Mouse (Mus musculus) MEL (cell line): ENCODE measurements around the gene Fiz1.

Experiments
- CTCF ChIP-seq, 3 experiments: IDR thresholded peaks in 2 of 3; conservative IDR thresholded peaks in 1 of 3; 2 replicates each; pipeline ENCODE4 v1.5.1; 2011 to 2012; ENCODE audit warnings: low read length in 3 of 3, low read depth in 2 of 3, mild to moderate bottlenecking in 2 of 3, improper control_type of control experiment in 1 of 3, inconsistent platforms in 1 of 3, mixed read lengths in 1 of 3, moderate library complexity in 1 of 3; ENCODE audit not compliant: control insufficient read depth in 1 of 3, insufficient read depth in 1 of 3, poor library complexity in 1 of 3, severe bottlenecking in 1 of 3
- EP300 ChIP-seq, 2 experiments: IDR thresholded peaks; 2 replicates each; pipeline ENCODE4 v1.6.1; 2011; ENCODE audit warnings: improper control_type of control experiment in 2 of 2, low read length in 2 of 2, low read depth in 1 of 2, mild to moderate bottlenecking in 1 of 2
- MAX ChIP-seq: IDR thresholded peaks from 2 replicates; pipeline ENCODE4 v1.6.1; 2011; ENCODE audit warnings: low read length, improper control_type of control experiment
- POLR2A ChIP-seq, 2 experiments: IDR thresholded peaks; 2 replicates each; pipeline ENCODE4 v1.6.1; 2011 to 2012; ENCODE audit warnings: low read length in 2 of 2, mild to moderate bottlenecking in 2 of 2, control low read depth in 1 of 2, improper control_type of control experiment in 1 of 2, low read depth in 1 of 2, moderate library complexity in 1 of 2; ENCODE audit not compliant: control insufficient read depth in 1 of 2, insufficient read depth in 1 of 2, poor library complexity in 1 of 2
- POLR2AphosphoS2 ChIP-seq: IDR thresholded peaks from 2 replicates; pipeline ENCODE4 v1.6.1; 2011; ENCODE audit warnings: low read length, improper control_type of control experiment

DNA sequence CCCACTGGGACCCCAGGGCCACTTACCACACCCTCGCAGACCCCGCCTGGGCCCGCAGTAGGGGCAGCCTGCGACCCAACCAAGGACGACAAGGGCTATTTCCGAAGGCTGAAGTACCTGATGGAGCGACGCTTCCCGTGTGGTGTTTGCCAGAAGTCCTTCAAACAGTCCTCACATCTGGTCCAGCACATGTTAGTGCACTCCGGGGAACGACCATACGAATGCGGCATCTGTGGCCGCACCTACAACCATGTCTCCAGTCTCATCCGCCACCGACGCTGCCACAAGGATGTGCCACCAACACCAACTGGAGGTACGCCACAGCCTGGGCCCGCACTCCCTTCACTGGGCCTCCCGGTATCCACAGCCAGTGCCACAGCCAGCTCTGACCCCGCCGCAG, 15.0 kb upstream of the Fiz1 start:
- TF ChIP-seq MAX: no peak
- TF ChIP-seq EP300 (IDR thresholded peaks at IDR 0.05; ENCODE audit: low read depth in 1 of 2, low read length in 2 of 2): no peak
- TF ChIP-seq POLR2A (IDR thresholded peaks at IDR 0.05; ENCODE audit: control insufficient read depth in 1 of 2, insufficient read depth in 1 of 2, low read depth in 1 of 2, low read length in 2 of 2, poor library complexity in 1 of 2): no peak
- TF ChIP-seq CTCF (IDR thresholded peaks at IDR 0.05 in 2 of 3, conservative IDR thresholded peaks at IDR 0.05 in 1 of 3; ENCODE audit: control insufficient read depth in 1 of 3, insufficient read depth in 1 of 3, low read depth in 2 of 3, low read length in 3 of 3, poor library complexity in 1 of 3, severe bottlenecking in 1 of 3): no peak
- no peak for TF ChIP-seq POLR2AphosphoS2
